Mouse (Mus musculus) forelimb bud, embryonic 11.5 days (tissue): ENCODE measurements at regions not wholly inside any gene's neighbourhood (a gene's known extent, or its start where the extent isn't known, plus 50 kb on each side); places are given as distances from the start of the nearest gene placed in this dataset.

ENCODE experiments used
- DNase-seq: peaks from one replicate; pipeline ENCODE4 v3.0.0-alpha.2; 2012; ENCODE audit warnings: low read depth, low spot score

GRCm38 (mm10) chr9:67698796-67699195, 60.4 kb upstream of the C2cd4b start:
- no peak for DNase-seq

GRCm38 (mm10) chr9:67699846-67700579, 59.2 kb upstream of the C2cd4b start:
- DNase-seq: peak; percentile 28

- DNase-seq: no peak
These were observed 50.8 kb upstream of the C2cd4b start for GRCm38 (mm10) chr9:67708246-67708960.
